Comparison of ENCODE assay signal across 17 mouse cellular contexts in the genomic region with DNA sequence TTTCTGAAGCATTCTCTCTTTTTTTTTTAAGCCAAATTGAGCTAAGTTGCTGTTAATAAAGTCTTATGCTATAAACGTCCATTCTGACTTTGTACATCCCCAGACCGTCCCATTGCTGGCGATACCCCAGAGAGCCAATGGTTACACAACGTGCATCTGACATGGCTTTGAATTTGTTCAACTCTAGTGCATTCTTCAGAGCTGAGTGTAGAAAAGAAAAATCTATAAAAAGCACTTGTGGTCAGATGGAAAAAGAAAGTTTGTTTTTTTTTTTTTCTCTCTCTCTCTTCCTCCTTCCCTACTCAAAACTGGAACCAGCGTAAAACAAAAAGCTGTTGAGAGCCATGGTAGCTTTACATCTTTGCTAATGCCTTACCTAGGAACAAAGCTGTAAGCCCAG. TPM values are rescaled to one million over a fixed set of nuclear protein-coding genes. Genes with fewer than 3 reads are reported as not detected.
DNase-seq lines count a peak whose midpoint lies in the region; ATAC-seq and TF ChIP-seq lines count a peak whose summit lies in the region.
"Had no signal": no experiment of that assay in that cellular context is flagged by ENCODE, and none has a peak within 500 bp of the region (broad histone marks: within the 10 kb centered on the region; RNA-seq: fewer than 3 reads in every experiment).

No protein-coding gene starts in this region.

- H3K9me3 ChIP-seq in lung, embryonic 16.5 days (ENCODE audit: control insufficient read depth, low read length) = no peaks in the 10 kb centered on the region
- H3K9me3 ChIP-seq: G1E; midbrain, embryonic 15.5 days; neural tube, embryonic 12.5 days had no signal

- no peaks in the 10 kb centered on the region for H3K27me3 ChIP-seq in lung, embryonic 16.5 days (ENCODE audit: control insufficient read depth, insufficient read depth, low read depth, low read length)
- H3K27me3 ChIP-seq: midbrain, embryonic 15.5 days; neural tube, embryonic 12.5 days had no signal

- H3K4me2 ChIP-seq in lung, embryonic 16.5 days (ENCODE audit: low read depth, low read length) = no peak overlapping the region
- H3K4me2 ChIP-seq: midbrain, embryonic 15.5 days; neural tube, embryonic 12.5 days had no signal

- no peak overlapping the region for H3K4me3 ChIP-seq in layer of hippocampus, adult 2 months
- H3K4me3 ChIP-seq in lung, embryonic 16.5 days (ENCODE audit: low read length) = no peak overlapping the region
- H3K4me3 ChIP-seq: midbrain, embryonic 15.5 days; neural tube, embryonic 12.5 days had no signal

- no peaks in the 10 kb centered on the region for H3K36me3 ChIP-seq in lung, embryonic 16.5 days (ENCODE audit: control insufficient read depth, insufficient read depth, low read length)
- H3K36me3 ChIP-seq: G1E; midbrain, embryonic 15.5 days; neural tube, embryonic 12.5 days had no signal

- WGBS in lung, embryonic 16.5 days = 49% methylated on average over 5 of the region's 5 CpGs

- H3K9ac ChIP-seq in lung, embryonic 16.5 days (ENCODE audit: low read length) = no peak overlapping the region
- H3K9ac ChIP-seq: midbrain, embryonic 15.5 days; neural tube, embryonic 12.5 days had no signal

- intact Hi-C loops in gastrocnemius, postnatal 14 days (cut with DNase I; ENCODE audit: low total_unique reads) = no loop called here

- ATAC-seq in lung, embryonic 16.5 days (ENCODE audit: low read depth) = peak; percentile 61
- no peak for ATAC-seq in megakaryocyte progenitor cell, adult 5-6 weeks (replicated peaks; ENCODE audit: poor library complexity)
- ATAC-seq: forebrain, embryonic 14.5 days; hindbrain, embryonic 16.5 days; midbrain, embryonic 15.5 days had no signal

- peaks cover 9% of the 10 kb centered on the region; the same call in 1 of the 2 replicates for H3K4me1 ChIP-seq in lung, embryonic 16.5 days (replicated peaks; ENCODE audit: control insufficient read depth, insufficient read depth, low read length)
- H3K4me1 ChIP-seq: midbrain, embryonic 15.5 days; neural tube, embryonic 12.5 days had no signal

- H3K27ac ChIP-seq in layer of hippocampus, adult 2 months = peak overlapping the region; percentile 48; the same call in 1 of the 2 replicates
- peak overlapping the region; percentile 77; the same call in 1 of the 2 replicates for H3K27ac ChIP-seq in lung, embryonic 16.5 days (ENCODE audit: low read length)
- H3K27ac ChIP-seq: midbrain, embryonic 15.5 days; neural tube, embryonic 12.5 days had no signal

- TF ChIP-seq CTCF in layer of hippocampus, adult 2 months (conservative IDR thresholded peaks at IDR 0.05) = no peak

- DNase-seq in gastrocnemius, postnatal 14 days = peak; percentile 13
- no peak for DNase-seq in gastrocnemius, adult 8-10 months (ENCODE audit: low spot score in 2 of 2)
- DNase-seq in layer of hippocampus, adult 2 months (ENCODE audit: low spot score in 2 of 2) = no peak
- DNase-seq in layer of hippocampus, postnatal 36 days = no peak
- DNase-seq in right cerebral cortex, postnatal 10 days (ENCODE audit: low spot score in 2 of 2) = no peak
- no peak for DNase-seq in kidney, adult 8-10 months
- DNase-seq: adrenal gland, postnatal 25 days; gastrocnemius, postnatal 36 days; spleen, adult 18-20 months; thymus, postnatal 25 days had no signal

RNA-seq across cellular contexts. Expression of a gene that starts 41.8 kb away (rescaled TPM):
- 10 to 100 TPM; 29.2 to 42.4 TPM for total RNA-seq in gastrocnemius, postnatal 14 days (2021)
- total RNA-seq in gastrocnemius, adult 8-10 months (2022) = 10 to 100 TPM; 47.4 to 69.0 (median 56.6) TPM
- 10 to 100 TPM; 11.2 to 14.4 TPM for total RNA-seq in layer of hippocampus, adult 2 months (2021)
- 10 to 100 TPM; 11.3 to 13.0 TPM for total RNA-seq in layer of hippocampus, postnatal 36 days (2021)
- polyA plus RNA-seq in lung, embryonic 16.5 days (2015; fragmentation: Nextera tagmentation; extraction: Ambion mirVana) = 6.2 and 6.6 TPM in 2 replicates
- 0.15 TPM in 1 of 2 replicates, not detected in the other for total RNA-seq in megakaryocyte progenitor cell, adult 5-6 weeks (2015)
- total RNA-seq in megakaryocyte progenitor cell, adult 5-6 weeks (2017) = 0.10 TPM in 1 of 2 replicates, not detected in the other
- polyA plus RNA-seq: G1E had no signal

Comparison
In these comparisons a context has a peak if more than half of its experiments do, and no peak if none do; other contexts are left out.
1. RNA of a gene that starts 41.8 kb away (total RNA-seq): 47.4 to 69.0 TPM in gastrocnemius, adult 8-10 months, 29.2 to 42.4 TPM in gastrocnemius, postnatal 14 days, 11.2 to 14.4 TPM in layer of hippocampus, adult 2 months and 11.3 to 13.0 TPM in layer of hippocampus, postnatal 36 days; 0.10 to 0.15 TPM in megakaryocyte progenitor cell, adult 5-6 weeks; every median in the first group is over 10 times any median in the second.